Mouse (Mus musculus) ES-Bruce4 (cell line): ENCODE results near the gene Galntl6. TPM values are rescaled to one million over a fixed set of nuclear protein-coding genes. Genes with fewer than 3 reads are reported as not detected.

Experiments
- H3K27ac ChIP-seq: 2 replicates; pipeline ENCODE4 v1.5.1; 2012; ENCODE audit warnings: low read length, inconsistent platforms; ENCODE audit not compliant: insufficient read depth
- H3K27me3 ChIP-seq: 2 replicates; pipeline ENCODE4 v1.6.1; 2012; ENCODE audit warnings: mild to moderate bottlenecking, low read length, inconsistent platforms; ENCODE audit not compliant: control insufficient read depth, poor library complexity, insufficient read depth, severe bottlenecking
- H3K36me3 ChIP-seq: 2 replicates; pipeline ENCODE4 v1.6.1; 2012; ENCODE audit warnings: inconsistent platforms, mild to moderate bottlenecking, low read length, moderate library complexity; ENCODE audit not compliant: control insufficient read depth, poor library complexity, insufficient read depth, severe bottlenecking
- H3K4me1 ChIP-seq: one replicate; pipeline ENCODE4 v1.8.1; 2011; ENCODE audit warnings: low read length; ENCODE audit not compliant: control insufficient read depth, insufficient read depth
- H3K4me3 ChIP-seq: 2 replicates; pipeline ENCODE4 v1.5.1; 2011; ENCODE audit warnings: low read depth, mild to moderate bottlenecking, low read length
- H3K9ac ChIP-seq: 2 replicates; pipeline ENCODE4 v1.6.1; 2012; ENCODE audit warnings: low read depth, mild to moderate bottlenecking, inconsistent platforms; ENCODE audit not compliant: poor library complexity, severe bottlenecking
- H3K9me3 ChIP-seq: replicated peaks from 2 replicates; pipeline ENCODE4 v1.6.1; 2012; ENCODE audit warnings: mild to moderate bottlenecking, low read length, inconsistent platforms; ENCODE audit not compliant: control insufficient read depth, poor library complexity, insufficient read depth, severe bottlenecking
- CTCF ChIP-seq: IDR thresholded peaks from one replicate; pipeline ENCODE4 v1.8.1; 2011; ENCODE audit warnings: low read depth, low read length
- EP300 ChIP-seq: IDR thresholded peaks from 2 replicates; pipeline ENCODE4 v1.6.1; 2011; ENCODE audit warnings: low read depth, low read length; ENCODE audit not compliant: insufficient read depth
- POLR2A ChIP-seq: IDR thresholded peaks from one replicate; pipeline ENCODE4 v1.8.1; 2011; ENCODE audit warnings: low read length; ENCODE audit not compliant: insufficient read depth
- polyA plus RNA-seq: library from polyadenylated mRNA; stranded (reverse); fragments of >200 nt; gene quantifications from 2 replicates; pipeline ENCODE4 v1.2.4, GENCODE M21; 2011; ENCODE audit warnings: low read depth; ENCODE audit not compliant: missing spikeins, insufficient read depth, insufficient read length

Galntl6 gene
- polyA plus RNA-seq, 1 experiment: not detected

- no peak for TF ChIP-seq POLR2A
- TF ChIP-seq CTCF: no peak
- TF ChIP-seq EP300: no peak
- Histone ChIP-seq H3K27me3 (no peaks in the 10 kb centered on the region), H3K9me3 (no peaks in the 10 kb centered on the region), H3K27ac (no peak overlapping the region), H3K9ac (no peak overlapping the region), H3K4me3 (no peak overlapping the region), H3K4me1 (no peaks in the 10 kb centered on the region), H3K36me3 (no peaks in the 10 kb centered on the region)
These were observed 827.5 kb downstream of the Galntl6 start for GRCm38 (mm10) chr8:58084931-58085330.

- Histone ChIP-seq H3K9me3 (no peaks in the 10 kb centered on the region), H3K36me3 (no peaks in the 10 kb centered on the region), H3K27ac (no peak overlapping the region), H3K27me3 (no peaks in the 10 kb centered on the region), H3K4me3 (no peak overlapping the region), H3K9ac (no peak overlapping the region), H3K4me1 (no peaks in the 10 kb centered on the region)
- TF ChIP-seq POLR2A (no peak), CTCF (no peak), EP300 (no peak)
These were observed 830.7 kb downstream of the Galntl6 start for GRCm38 (mm10) chr8:58081715-58082114.

GRCm38 (mm10) chr8:58074611-58075010 lies 837.8 kb downstream of the Galntl6 start:
- Histone ChIP-seq H3K9ac (no peak overlapping the region), H3K4me1 (no peaks in the 10 kb centered on the region), H3K36me3 (no peaks in the 10 kb centered on the region), H3K4me3 (no peak overlapping the region), H3K27me3 (no peaks in the 10 kb centered on the region), H3K9me3 (no peaks in the 10 kb centered on the region), H3K27ac (no peak overlapping the region)
- no peak for TF ChIP-seq CTCF
- TF ChIP-seq POLR2A: no peak
- no peak for TF ChIP-seq EP300

GRCm38 (mm10) chr8:58073733-58074132 lies 838.7 kb downstream of the Galntl6 start:
- no peaks in the 10 kb centered on the region for H3K4me1 ChIP-seq
- no peaks in the 10 kb centered on the region for H3K36me3 ChIP-seq
- no peaks in the 10 kb centered on the region for H3K9me3 ChIP-seq
- H3K4me3 ChIP-seq: no peak overlapping the region
- H3K27me3 ChIP-seq: no peaks in the 10 kb centered on the region
- H3K27ac ChIP-seq: no peak overlapping the region
- no peak overlapping the region for H3K9ac ChIP-seq
- TF ChIP-seq CTCF (no peak), EP300 (no peak), POLR2A (no peak)

- no peak overlapping the region for H3K27ac ChIP-seq
- TF ChIP-seq EP300: no peak
- no peak for TF ChIP-seq POLR2A
- TF ChIP-seq CTCF: no peak
- H3K9ac ChIP-seq: no peak overlapping the region
These were observed 880.2 kb downstream of the Galntl6 start for GRCm38 (mm10) chr8:58032271-58032670.

GRCm38 (mm10) chr8:58025558-58025957 lies 886.9 kb downstream of the Galntl6 start:
- H3K27ac ChIP-seq: no peak overlapping the region
- no peaks in the 10 kb centered on the region for H3K9me3 ChIP-seq
- H3K4me3 ChIP-seq: no peak overlapping the region
- no peaks in the 10 kb centered on the region for H3K4me1 ChIP-seq
- TF ChIP-seq CTCF (no peak), POLR2A (no peak), EP300 (no peak)
- no peak overlapping the region for H3K9ac ChIP-seq
- H3K36me3 ChIP-seq: no peaks in the 10 kb centered on the region
- no peaks in the 10 kb centered on the region for H3K27me3 ChIP-seq

More at GRCm38 (mm10) chr8:58032271-58032670, 880.2 kb downstream of the Galntl6 start:
- H3K4me1 ChIP-seq: no peaks in the 10 kb centered on the region
- no peaks in the 10 kb centered on the region for H3K36me3 ChIP-seq
- H3K27me3 ChIP-seq: no peaks in the 10 kb centered on the region; the same call in 1 of the 2 replicates
- no peaks in the 10 kb centered on the region for H3K9me3 ChIP-seq
- no peak overlapping the region for H3K4me3 ChIP-seq
